Mouse (Mus musculus): ENCODE data around the gene Tns2.
"Not testable (repeated sequence)": the region's sequence is repeated elsewhere in the genome, so short reads cannot be mapped to it uniquely, and the experiment has no call there.

Tns2 gene

GRCm38 (mm10) chr15:102100161-102100981 is at the start of gene Tns2:
Gene Tns2 (plus strand): TSS chr15:102100413.
- peak; percentile 57 to 71 for DNase-seq (ENCODE audit: low spot score in 2 of 2)

DNA sequence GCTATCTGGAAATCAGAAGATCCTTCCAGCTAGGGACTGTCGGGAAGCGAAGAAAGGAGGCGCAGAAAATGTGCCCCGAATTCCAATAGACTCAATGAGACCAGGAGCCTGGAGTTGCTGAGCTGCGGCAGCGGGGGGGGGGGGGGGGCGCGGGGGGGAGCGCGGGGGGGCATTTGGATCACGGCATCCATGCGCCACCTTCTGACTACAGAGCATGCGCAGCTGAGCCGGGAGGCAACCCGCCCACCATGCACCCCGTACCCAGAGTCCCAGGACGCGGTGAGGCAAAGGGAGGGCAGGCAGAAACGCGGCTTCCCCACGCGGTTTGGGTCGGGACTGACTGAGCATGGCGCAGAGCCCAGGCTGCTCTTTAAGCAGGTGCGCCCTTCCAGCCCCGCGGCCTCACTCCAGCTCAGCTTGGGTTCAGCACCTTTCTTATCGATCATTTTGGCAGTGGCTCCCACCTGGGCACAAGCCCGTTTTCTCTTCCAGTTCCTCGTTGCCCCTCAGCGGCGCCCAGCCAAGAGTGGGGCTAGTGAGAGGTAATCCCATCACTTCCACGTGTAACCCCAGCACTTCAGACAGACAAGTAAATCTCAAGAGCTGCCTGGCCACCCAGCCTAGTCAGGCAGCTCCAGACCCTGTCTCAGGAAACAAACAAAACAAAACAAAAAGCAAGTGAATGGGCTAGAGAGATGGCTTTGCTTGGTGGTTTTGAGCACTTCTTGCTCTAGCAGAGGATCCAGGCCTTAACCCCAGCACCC is 48.1 kb upstream of the Tns2 start:
- DNase-seq (ENCODE audit: low spot score in 2 of 2): peak; percentile 37 to 58

GRCm38 (mm10) chr15:102056495-102057174 is 43.6 kb upstream of the Tns2 start:
- DNase-seq (ENCODE audit: low spot score in 2 of 2): no peak

DNA sequence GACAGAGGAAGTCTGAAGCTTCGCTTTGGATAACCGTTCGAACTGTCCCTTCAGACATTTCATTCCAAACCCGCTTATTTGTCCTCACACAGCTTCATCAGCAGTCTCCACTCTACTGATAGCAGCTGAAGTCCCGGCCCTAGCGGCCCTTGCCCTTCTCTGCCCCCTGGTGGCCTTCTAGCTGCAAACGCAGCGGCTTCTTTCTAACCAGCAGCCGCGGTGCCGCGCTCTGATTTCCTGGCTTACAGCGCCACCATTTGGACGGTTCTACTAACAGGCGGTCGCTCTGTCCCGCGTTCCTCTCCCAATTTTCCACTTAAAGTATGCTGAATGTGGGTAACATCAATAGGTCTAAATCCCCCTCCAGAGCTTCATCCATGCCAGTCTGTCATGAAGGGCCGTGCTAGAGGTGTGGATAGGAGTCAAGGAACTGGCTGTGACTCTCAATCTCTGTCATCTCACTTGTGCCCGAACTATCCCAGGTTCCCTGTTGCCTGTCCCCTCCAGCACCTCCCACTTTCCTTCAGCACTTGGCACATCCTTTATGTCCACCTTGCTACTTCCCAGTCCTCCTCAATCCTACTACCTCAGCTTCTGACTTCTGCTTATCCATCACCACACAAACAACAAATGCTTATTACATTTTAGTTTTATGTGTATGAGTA is 34.4 kb upstream of the Tns2 start:
- DNase-seq (ENCODE audit: low spot score in 2 of 2): peak; percentile 75 to 90

DNA sequence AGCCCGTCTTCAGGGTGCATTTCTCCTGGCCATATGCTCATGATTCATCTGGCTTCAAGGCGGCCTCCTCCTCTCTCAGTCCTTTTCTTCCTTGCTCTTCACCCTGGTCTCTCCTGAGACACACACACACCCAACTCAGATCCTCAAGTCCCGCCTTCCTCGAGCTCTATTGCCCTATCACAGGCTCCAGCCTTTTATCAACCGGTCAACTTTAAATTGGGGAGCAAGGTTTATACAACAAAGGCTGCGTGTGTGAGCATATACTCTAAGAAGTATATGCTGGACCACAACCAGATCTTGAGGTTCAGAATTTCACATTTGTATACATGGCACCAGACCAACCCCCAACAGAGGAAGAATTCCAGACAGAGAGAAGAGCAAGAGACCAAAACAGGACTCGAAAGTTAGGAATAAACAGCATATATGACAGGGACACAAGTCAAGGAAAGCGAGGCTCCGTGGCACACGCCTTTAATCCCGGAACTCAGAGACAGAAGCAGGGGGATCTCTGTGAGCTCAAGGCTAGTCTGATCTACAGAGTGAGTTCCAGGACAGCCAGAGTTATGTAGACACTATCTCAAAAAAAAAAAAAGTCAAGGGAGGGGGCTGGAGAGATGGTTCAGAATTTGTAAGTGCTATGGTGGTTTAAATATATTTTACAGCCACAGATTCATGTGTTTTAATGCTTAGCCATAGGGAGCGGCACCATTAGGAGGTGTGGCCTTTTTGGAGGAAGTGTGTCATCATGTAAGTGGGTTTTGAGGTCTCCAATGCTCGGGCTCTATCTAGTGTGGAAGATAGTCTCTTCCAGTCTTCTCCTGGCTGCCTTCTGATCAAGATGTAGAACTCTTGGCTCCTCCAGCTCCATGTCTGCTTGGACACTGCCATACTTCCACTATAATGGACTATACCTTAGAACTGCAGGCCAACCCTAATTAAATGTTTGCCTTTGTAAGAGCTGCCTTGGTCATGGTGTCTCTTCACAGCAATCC is 29.4 kb upstream of the Tns2 start:
- DNase-seq (ENCODE audit: low spot score in 2 of 2): no peak

GRCm38 (mm10) chr15:102072963-102073558 is 27.2 kb upstream of the Tns2 start:
- no peak for DNase-seq (ENCODE audit: low spot score in 2 of 2)

- peak; percentile 99 for DNase-seq (ENCODE audit: low spot score in 2 of 2)
Measured at GRCm38 (mm10) chr15:102073559-102074069, 26.6 kb upstream of the Tns2 start, which contains the start of gene Eif4b. Gene Eif4b (plus strand): TSS chr15:102073773.

DNA sequence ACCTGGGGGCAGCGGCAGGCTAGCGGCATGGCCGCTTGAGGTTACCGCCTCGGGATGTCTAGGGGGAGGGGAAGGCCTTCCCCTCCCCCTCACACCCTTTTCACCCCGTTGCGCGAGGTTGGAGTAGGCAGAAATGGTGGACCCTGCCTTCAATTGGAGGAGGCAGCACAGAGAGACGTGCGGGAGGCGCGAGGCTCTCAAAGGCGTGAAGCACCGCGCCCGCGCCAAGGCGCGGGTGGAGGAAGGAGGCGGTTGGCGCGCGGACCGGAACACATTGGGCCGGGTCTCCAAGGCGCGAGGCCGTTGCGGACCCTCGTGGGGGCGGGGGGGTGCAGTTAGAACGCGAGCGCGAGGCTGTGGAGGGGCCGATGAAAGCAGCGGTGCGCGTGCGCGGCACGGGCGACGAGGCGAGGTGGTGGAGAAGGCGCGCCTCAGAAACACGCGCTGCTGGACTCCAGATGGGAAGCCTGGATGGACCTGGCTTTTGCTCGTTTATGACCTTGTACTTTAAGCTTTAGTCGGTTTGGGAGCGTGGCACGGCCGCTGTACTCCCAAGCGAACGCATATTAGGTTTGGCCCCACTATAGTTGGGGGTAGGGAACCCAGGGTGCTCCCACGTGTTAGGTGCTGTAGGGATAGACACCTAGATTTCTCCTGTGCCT is 26.0 kb upstream of the Tns2 start:
- peak; percentile 65 to 76 for DNase-seq (ENCODE audit: low spot score in 2 of 2)

- DNase-seq (ENCODE audit: low spot score in 2 of 2): no peak
Measured at GRCm38 (mm10) chr15:102074876-102075585, 25.2 kb upstream of the Tns2 start.

DNA sequence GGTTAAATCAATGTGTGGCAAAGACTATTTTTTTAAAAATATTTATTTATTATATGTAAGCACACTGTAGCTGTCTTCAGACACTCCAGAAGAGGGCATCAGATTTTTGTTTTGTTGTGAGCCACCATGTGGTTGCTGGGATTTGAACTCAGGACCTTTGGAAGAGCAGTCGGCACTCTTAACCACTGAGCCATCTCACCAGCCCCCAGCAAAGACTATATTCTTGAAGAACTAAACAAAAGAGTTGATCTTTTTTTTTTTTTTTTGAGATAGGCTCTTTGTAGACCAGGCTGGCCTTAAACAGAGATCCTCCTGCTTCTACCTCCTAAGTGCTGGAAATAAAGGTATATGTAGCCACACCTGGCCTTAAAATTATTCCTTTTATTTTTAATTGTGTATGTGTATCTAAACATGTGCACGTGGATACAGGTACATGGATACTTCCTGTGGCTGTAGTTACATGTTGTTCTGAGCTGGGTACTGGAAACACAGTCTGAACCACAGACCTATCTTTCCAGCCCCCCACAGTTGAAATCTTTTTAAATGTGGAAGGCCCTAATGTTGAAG is 23.0 kb upstream of the Tns2 start:
- no peak for DNase-seq (ENCODE audit: low spot score in 2 of 2)

DNA sequence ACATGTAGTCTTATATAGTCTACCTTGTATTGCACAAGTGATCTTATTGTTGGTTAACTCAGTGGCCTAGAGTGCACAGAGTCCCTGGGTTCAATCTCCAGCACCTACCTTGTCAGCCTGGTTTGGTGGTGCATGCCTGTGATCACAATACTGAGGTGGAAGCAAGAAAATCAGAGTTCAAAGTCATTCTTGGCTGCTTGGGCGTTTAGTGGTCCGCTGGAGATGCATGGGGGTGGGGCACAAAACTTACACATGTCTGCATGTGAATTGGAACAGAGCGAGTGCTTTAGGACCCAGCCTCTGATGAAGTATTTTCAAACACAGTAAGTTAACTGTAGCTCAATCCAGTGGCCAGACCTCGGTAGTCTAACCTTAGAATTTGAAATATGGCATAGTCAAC is 21.0 kb upstream of the Tns2 start:
- no peak for DNase-seq (ENCODE audit: low spot score in 2 of 2)

- DNase-seq (ENCODE audit: low spot score in 2 of 2): not testable (repeated sequence)
Measured at GRCm38 (mm10) chr15:102079924-102080323, 20.3 kb upstream of the Tns2 start.

GRCm38 (mm10) chr15:102080429-102080828 is 19.8 kb upstream of the Tns2 start:
- DNase-seq (ENCODE audit: low spot score in 2 of 2): no peak

- DNase-seq (ENCODE audit: low spot score in 2 of 2): no peak
Measured at GRCm38 (mm10) chr15:102082148-102082547, 18.1 kb upstream of the Tns2 start.

GRCm38 (mm10) chr15:102083028-102083427 is 17.2 kb upstream of the Tns2 start:
- DNase-seq (ENCODE audit: low spot score in 2 of 2): no peak

DNA sequence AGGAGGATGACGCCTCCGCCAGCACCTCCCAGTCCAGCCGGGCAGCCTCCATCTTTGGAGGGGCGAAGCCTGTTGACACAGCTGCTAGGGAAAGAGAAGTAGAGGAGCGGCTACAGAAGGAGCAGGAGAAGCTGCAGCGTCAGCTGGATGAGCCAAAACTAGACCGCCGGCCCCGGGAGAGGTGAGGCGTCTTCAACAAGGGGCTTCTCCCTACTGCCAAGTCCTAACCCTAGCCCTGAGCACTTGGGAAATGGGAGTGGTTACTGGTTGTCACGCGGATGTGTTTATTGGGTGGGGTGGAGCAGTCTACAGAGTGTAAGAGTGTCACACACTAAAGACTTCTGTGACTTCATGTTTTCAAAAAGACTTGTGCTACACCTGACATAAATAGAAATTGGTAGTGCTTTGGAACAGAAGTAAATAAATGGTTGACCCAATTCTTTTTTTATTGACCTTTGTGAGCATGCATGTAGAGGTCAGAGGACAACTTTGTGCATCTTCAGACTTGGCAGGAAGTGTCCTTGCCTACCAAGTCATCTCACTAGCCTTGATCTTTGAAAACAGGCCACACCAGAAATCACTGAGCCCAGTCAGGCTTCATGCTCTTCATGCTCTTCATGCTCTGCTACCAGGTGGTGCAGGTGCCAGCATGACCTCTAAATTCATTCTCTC is 10.2 kb upstream of the Tns2 start:
- no peak for DNase-seq (ENCODE audit: low spot score in 2 of 2)

- no peak for DNase-seq (ENCODE audit: low spot score in 2 of 2)
Measured at GRCm38 (mm10) chr15:102091063-102091679, 9.0 kb upstream of the Tns2 start.

Measured in frontal cortex, postnatal 10 days (tissue).